Mouse (Mus musculus) spleen, adult 2 months (tissue): ENCODE results near the gene Gng4. TPM values are rescaled to one million over a fixed set of nuclear protein-coding genes. Genes with fewer than 3 reads are reported as not detected.

Experiments
- DNase-seq, 2 experiments: peaks; one replicate each; pipeline versions ENCODE4 v3.0.0 to v3.0.0-alpha.2; 2012 to 2021; ENCODE audit warnings: low spot score in 2 of 2, low read depth in 1 of 2
- H3K27ac ChIP-seq: fragments of 200-500 bp; 2 replicates; pipeline ENCODE4 v1.5.1; 2012; ENCODE audit warnings: low read length, inconsistent platforms; ENCODE audit not compliant: insufficient read depth
- H3K27me3 ChIP-seq: fragments of 200-500 bp; 2 replicates; pipeline ENCODE4 v1.6.1; 2012; ENCODE audit warnings: mild to moderate bottlenecking, moderate library complexity, low read length, inconsistent platforms; ENCODE audit not compliant: control insufficient read depth, insufficient read depth
- H3K36me3 ChIP-seq: fragments of 200-500 bp; 2 replicates; pipeline ENCODE4 v1.6.1; 2012; ENCODE audit warnings: mild to moderate bottlenecking, low read length, inconsistent platforms; ENCODE audit not compliant: control insufficient read depth, insufficient read depth
- H3K4me1 ChIP-seq: fragments of 200-500 bp; 2 replicates; pipeline ENCODE4 v1.6.1; 2011; ENCODE audit warnings: inconsistent platforms; ENCODE audit not compliant: control insufficient read depth, insufficient read depth, insufficient read length
- H3K4me3 ChIP-seq: fragments of 200-500 bp; 2 replicates; pipeline ENCODE4 v1.5.1; 2011; ENCODE audit warnings: mild to moderate bottlenecking, inconsistent platforms; ENCODE audit not compliant: insufficient read depth, insufficient read length; ENCODE audit errors: extremely low read depth
- CTCF ChIP-seq: fragments of 200-500 bp; IDR thresholded peaks from 2 replicates; pipeline ENCODE4 v1.5.1; 2011; ENCODE audit warnings: mild to moderate bottlenecking, inconsistent platforms; ENCODE audit not compliant: insufficient read depth, insufficient read length, insufficient replicate concordance; ENCODE audit errors: extremely low read depth
- POLR2A ChIP-seq: fragments of 200-500 bp; IDR thresholded peaks from 2 replicates; pipeline ENCODE4 v1.6.1; 2011; ENCODE audit warnings: low read depth, low read length, inconsistent platforms
- WGBS: fragments of 180-500 bp; shearing (Covaris S2); methylation state at CpG from one replicate; pipeline ENCODE4 v1.1.7; 2018; 5-methylcytosine and 5-hydroxymethylcytosine counted together
- polyA plus RNA-seq: library from polyadenylated mRNA; depleted of rRNA; stranded (reverse); fragments of >200 nt; gene quantifications from 2 replicates; pipeline ENCODE4 v1.2.3, GENCODE M21; 2012

Gng4 gene
- polyA plus RNA-seq, 1 experiment, result not detected

DNA sequence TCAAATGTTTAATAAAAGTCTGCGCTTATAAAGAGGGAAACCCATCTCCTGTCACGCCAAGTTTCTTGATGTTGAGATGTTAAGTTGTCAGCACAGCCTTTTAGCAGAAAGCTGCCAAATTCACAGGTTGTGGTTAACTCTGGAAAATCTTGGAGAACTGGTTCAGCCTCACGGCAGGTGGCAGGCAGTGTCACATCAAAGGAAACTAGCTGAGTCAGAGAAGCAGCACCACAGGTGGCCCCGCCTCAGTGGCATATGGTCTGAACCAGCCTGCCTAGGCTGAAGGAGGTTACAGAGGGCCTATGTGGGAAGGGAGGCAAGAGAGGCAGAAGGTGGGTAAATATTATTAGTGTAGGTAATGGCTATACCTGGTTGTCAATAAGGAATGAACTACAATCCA lies 61.2 kb downstream of the Gng4 start:
- no peak for DNase-seq
- H3K27ac ChIP-seq, result no peak overlapping the region
- 74% methylated on average over 4 of the region's 4 CpGs for WGBS
- TF ChIP-seq CTCF, result no peak
- TF ChIP-seq POLR2A, result no peak
- no peaks in the 10 kb centered on the region for H3K27me3 ChIP-seq
- no peaks in the 10 kb centered on the region for H3K36me3 ChIP-seq
- H3K4me1 ChIP-seq, result no peaks in the 10 kb centered on the region
- H3K4me3 ChIP-seq, result no peak overlapping the region

DNA sequence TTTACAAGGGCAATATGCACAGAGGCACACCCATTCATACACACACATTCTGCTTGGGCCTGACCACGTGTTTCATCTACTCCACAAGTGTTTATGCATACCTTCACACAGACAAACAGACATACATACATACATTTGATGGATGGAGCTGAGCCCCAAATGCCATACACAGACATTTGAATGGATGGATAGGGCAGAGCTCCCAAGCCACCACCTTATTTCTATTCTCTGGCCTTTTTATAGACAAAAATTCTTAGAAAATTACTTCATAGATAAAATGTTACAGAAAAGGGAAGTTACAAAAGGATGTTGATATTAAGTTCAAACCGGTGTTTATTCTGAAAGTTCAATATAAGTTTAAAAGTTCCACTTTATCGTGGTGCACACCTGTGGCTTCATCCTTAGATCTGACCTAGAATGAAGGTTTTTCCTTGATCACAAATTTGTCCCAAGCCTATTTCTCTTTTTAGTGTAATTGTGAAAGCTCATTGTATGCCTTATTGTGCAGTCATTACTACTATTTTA lies 63.3 kb downstream of the Gng4 start:
- Histone ChIP-seq H3K27me3 (no peaks in the 10 kb centered on the region), H3K36me3 (no peaks in the 10 kb centered on the region), H3K4me3 (no peak overlapping the region), H3K4me1 (no peaks in the 10 kb centered on the region), H3K27ac (no peak overlapping the region)
- WGBS, result 29% methylated on average over 3 of the region's 3 CpGs
- no peak for DNase-seq
- TF ChIP-seq CTCF (no peak), POLR2A (no peak)

DNA sequence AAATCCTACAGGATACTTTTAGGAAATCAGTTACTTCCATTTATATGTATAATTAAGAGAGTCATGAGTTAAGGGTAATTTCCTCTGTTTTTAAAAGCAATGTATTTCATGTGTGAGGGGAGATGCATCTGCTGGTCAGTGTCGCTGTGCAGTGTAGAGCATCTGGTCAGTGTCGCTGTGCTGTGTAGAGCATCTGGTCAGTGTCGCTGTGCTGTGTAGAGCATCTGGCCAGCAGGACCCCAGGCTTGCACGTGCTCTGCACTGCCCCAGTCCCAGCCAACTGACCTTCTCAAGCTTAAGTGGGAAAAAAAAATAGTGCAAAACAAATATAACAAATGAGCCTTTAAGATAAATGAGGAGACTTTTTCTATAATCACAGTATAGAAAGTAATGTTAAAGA lies 73.3 kb downstream of the Gng4 start:
- Histone ChIP-seq H3K27me3 (no peaks in the 10 kb centered on the region), H3K27ac (no peak overlapping the region), H3K4me3 (no peak overlapping the region), H3K36me3 (no peaks in the 10 kb centered on the region), H3K4me1 (no peaks in the 10 kb centered on the region)
- TF ChIP-seq CTCF (no peak), POLR2A (no peak)
- DNase-seq, result no peak
- 77% methylated on average over 4 of the region's 4 CpGs for WGBS

- WGBS, result 89% methylated on average over 11 of the region's 11 CpGs
- H3K27me3 ChIP-seq, result no peaks in the 10 kb centered on the region
- no peak overlapping the region for H3K4me3 ChIP-seq
- no peaks in the 10 kb centered on the region for H3K4me1 ChIP-seq
- TF ChIP-seq POLR2A (no peak), CTCF (no peak)
- DNase-seq, result no peak
- H3K36me3 ChIP-seq, result no peaks in the 10 kb centered on the region
- H3K27ac ChIP-seq, result no peak overlapping the region
Measured at GRCm38 (mm10) chr13:13862346-13862745, 78.5 kb downstream of the Gng4 start.

GRCm38 (mm10) chr13:13862941-13863340 lies 79.1 kb downstream of the Gng4 start:
- no peak overlapping the region for H3K27ac ChIP-seq
- WGBS, result 77% methylated on average over 6 of the region's 6 CpGs
- no peaks in the 10 kb centered on the region for H3K4me1 ChIP-seq
- no peak for TF ChIP-seq CTCF
- no peak for TF ChIP-seq POLR2A
- no peaks in the 10 kb centered on the region for H3K36me3 ChIP-seq
- DNase-seq, result no peak
- H3K4me3 ChIP-seq, result no peak overlapping the region
- no peaks in the 10 kb centered on the region for H3K27me3 ChIP-seq

- no peak overlapping the region for H3K4me3 ChIP-seq
- no peak for TF ChIP-seq POLR2A
- TF ChIP-seq CTCF, result no peak
- no peak for DNase-seq
- no peaks in the 10 kb centered on the region for H3K27me3 ChIP-seq
- no peaks in the 10 kb centered on the region for H3K36me3 ChIP-seq
- H3K27ac ChIP-seq, result no peak overlapping the region
- 81% methylated on average over 2 of the region's 2 CpGs for WGBS
- H3K4me1 ChIP-seq, result no peaks in the 10 kb centered on the region
Measured at GRCm38 (mm10) chr13:13866339-13866738, 82.5 kb downstream of the Gng4 start.

GRCm38 (mm10) chr13:13867078-13867759 lies 83.4 kb downstream of the Gng4 start:
- WGBS, result 81% methylated on average over 2 of the region's 2 CpGs
- TF ChIP-seq POLR2A (no peak), CTCF (no peak)
- H3K4me1 ChIP-seq, result no peaks in the 10 kb centered on the region
- H3K4me3 ChIP-seq, result no peak overlapping the region
- DNase-seq, result no peak
- no peak overlapping the region for H3K27ac ChIP-seq
- no peaks in the 10 kb centered on the region for H3K27me3 ChIP-seq
- H3K36me3 ChIP-seq, result no peaks in the 10 kb centered on the region
